Mouse (Mus musculus) intestine, embryonic 16.5 days (tissue): ENCODE measurements at regions not wholly inside any gene's neighbourhood (a gene's known extent, or its start where the extent isn't known, plus 50 kb on each side); places are given as distances from the start of the nearest gene placed in this dataset.
A peak's percentile ranks its signal among the peaks of the same experiment; 100 is the strongest.

ENCODE experiments used
- ATAC-seq: fragments of 200-750 bp; cut with Nextera tagmentation; 2 replicates; pipeline ENCODE4 v1.8.0; 2017; ENCODE audit warnings: moderate TSS enrichment, moderate library complexity
- H3K27ac ChIP-seq: fragments of 300-500 bp; sonication (generic); 2 replicates; pipeline ENCODE4 v1.5.1; 2014; ENCODE audit warnings: mild to moderate bottlenecking, low read length
- H3K27me3 ChIP-seq: fragments of 300-500 bp; sonication (generic); replicated peaks from 2 replicates; pipeline ENCODE4 v1.6.1; 2014; ENCODE audit warnings: low read length, control low read depth, mixed read lengths; ENCODE audit not compliant: control insufficient read depth, insufficient read depth
- H3K36me3 ChIP-seq: fragments of 300-500 bp; sonication (generic); 2 replicates; pipeline ENCODE4 v1.6.1; 2014; ENCODE audit warnings: low read length, control low read depth; ENCODE audit not compliant: control insufficient read depth, insufficient read depth
- H3K4me1 ChIP-seq: fragments of 300-500 bp; sonication (generic); 2 replicates; pipeline ENCODE4 v1.6.1; 2014; ENCODE audit warnings: low read length, control low read depth, mixed read lengths; ENCODE audit not compliant: control insufficient read depth, insufficient read depth
- H3K4me2 ChIP-seq: fragments of 300-500 bp; sonication (generic); 2 replicates; pipeline ENCODE4 v1.6.1; 2014; ENCODE audit warnings: low read depth, low read length, control low read depth
- H3K4me3 ChIP-seq: fragments of 300-500 bp; sonication (generic); 2 replicates; pipeline ENCODE4 v1.5.1; 2014; ENCODE audit warnings: mild to moderate bottlenecking, low read length
- H3K9ac ChIP-seq: fragments of 300-500 bp; sonication (generic); 2 replicates; pipeline ENCODE4 v1.6.1; 2014; ENCODE audit warnings: low read depth, low read length
- H3K9me3 ChIP-seq: fragments of 300-500 bp; sonication (generic); 2 replicates; pipeline ENCODE4 v1.6.1; 2016; ENCODE audit warnings: low read length, control low read depth; ENCODE audit not compliant: control insufficient read depth
- WGBS: fragments of 180-500 bp; shearing (Covaris S2); extraction: QIAGEN DNeasy Blood & Tissue Kit; methylation state at CpG from one replicate; pipeline ENCODE4 v1.1.7; 2014; 5-methylcytosine and 5-hydroxymethylcytosine counted together

DNA sequence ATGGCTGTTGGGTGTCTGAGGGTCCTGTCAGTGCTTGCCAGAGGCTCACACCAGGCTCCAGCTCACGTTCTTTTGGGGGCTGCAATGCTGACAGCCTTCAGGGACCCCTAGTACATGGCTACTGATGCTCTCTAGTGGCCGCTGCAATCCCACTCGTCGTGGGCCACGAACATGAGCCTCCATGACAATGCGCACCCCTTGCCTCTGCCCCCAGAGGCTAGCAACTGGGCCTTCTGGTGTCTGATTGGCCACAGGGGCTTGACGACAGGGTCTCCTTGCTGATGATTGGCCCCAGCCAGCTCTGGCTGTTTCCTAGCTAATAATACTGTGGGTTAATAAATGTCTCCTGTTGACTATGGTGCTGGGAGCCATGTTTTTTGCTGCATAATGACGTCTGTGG, 61.1 kb downstream of the Rtl1 start:
- H3K27ac ChIP-seq: 0 out of 2 replicates have a peak overlapping the region, but pooled peaks have one; percentile 39
- no peak overlapping the region for H3K4me3 ChIP-seq
- no peaks in the 10 kb centered on the region for H3K36me3 ChIP-seq
- H3K4me1 ChIP-seq: peaks cover 13% of the 10 kb centered on the region
- H3K27me3 ChIP-seq: no peaks in the 10 kb centered on the region
- 92% methylated on average over 8 of the region's 8 CpGs for WGBS
- no peak overlapping the region for H3K4me2 ChIP-seq
- no peak for ATAC-seq
- peaks cover 21% of the 10 kb centered on the region for H3K9me3 ChIP-seq
- no peak overlapping the region for H3K9ac ChIP-seq

DNA sequence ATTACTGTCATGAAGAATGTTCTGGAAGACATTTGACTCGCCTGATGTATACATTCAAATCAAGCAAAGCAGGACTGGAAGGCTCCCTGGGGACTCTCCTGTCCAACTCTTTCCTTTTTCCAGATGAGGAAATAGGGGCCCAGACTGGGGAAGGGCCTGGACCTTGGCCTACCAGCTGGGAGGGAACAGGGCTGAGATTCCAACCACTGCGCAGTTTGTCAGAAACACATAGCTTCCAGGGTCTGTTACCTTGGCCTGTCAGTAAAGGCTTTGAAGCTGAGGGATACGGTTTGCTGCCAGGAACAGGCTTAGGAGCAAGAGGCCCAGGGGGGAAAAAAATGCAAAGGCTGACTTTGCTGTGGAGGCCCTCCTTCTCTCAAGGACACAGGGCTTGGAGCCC, 61.5 kb downstream of the Rtl1 start:
- no peak for ATAC-seq
- peaks cover 13% of the 10 kb centered on the region for H3K4me1 ChIP-seq
- H3K36me3 ChIP-seq: no peaks in the 10 kb centered on the region
- H3K4me2 ChIP-seq: no peak overlapping the region
- no peaks in the 10 kb centered on the region for H3K27me3 ChIP-seq
- no peak overlapping the region for H3K4me3 ChIP-seq
- 82% methylated on average over 3 of the region's 3 CpGs for WGBS
- H3K9ac ChIP-seq: no peak overlapping the region
- H3K27ac ChIP-seq: 0 out of 2 replicates have a peak overlapping the region, but pooled peaks have one; percentile 39
- H3K9me3 ChIP-seq: peaks cover 21% of the 10 kb centered on the region

DNA sequence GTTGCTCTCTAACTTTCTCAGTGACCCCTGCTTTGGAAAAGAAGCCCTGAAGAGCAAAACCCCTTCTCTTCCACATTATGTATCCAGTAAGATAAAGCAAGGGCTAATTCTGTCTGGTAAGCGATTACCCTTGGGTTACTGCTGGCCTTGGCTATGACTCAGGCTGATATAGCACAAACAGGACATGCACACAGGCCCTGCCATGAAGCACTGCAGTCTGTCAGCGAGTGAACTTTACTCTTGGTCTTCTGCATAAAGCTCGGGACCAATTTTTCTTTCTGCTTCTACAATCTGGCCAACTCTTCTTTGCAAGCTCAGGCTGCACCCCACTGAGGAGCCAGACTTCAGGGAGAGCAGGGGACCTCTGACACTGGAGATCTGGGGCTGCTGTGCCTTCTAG, 63.6 kb downstream of the Rtl1 start:
- Histone ChIP-seq H3K36me3 (no peaks in the 10 kb centered on the region), H3K27ac (peak overlapping the region; percentile 42), H3K9me3 (peaks cover 15% of the 10 kb centered on the region), H3K4me1 (peaks cover 32% of the 10 kb centered on the region), H3K27me3 (no peaks in the 10 kb centered on the region), H3K4me2 (no peak overlapping the region), H3K4me3 (no peak overlapping the region), H3K9ac (no peak overlapping the region)
- WGBS: 61% methylated on average over 3 of the region's 3 CpGs
- ATAC-seq: no peak

DNA sequence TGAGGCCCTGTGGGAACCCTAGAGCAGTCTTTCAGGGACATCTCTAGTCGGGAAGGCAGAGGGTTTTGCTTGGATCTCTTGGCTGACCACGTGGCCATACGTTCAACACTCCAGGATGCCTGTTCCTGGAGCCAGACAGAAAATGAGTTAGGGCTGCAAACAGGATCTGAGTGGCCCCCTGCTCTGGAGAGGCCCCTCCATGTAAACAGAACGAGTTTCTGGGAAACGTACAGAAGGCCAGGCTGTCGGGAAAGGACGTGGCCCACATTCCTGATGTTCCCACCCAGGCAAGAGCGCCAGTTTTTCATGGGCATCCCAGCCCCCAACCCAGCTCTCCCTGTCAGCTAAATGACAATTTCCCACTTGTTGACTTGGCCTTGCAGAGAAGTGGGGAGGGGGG, 67.7 kb downstream of the Rtl1 start:
- Histone ChIP-seq H3K4me1 (peaks cover 42% of the 10 kb centered on the region), H3K36me3 (no peaks in the 10 kb centered on the region), H3K9ac (no peak overlapping the region), H3K4me3 (no peak overlapping the region), H3K27ac (peak overlapping the region; percentile 54), H3K4me2 (no peak overlapping the region), H3K9me3 (peaks cover 9% of the 10 kb centered on the region), H3K27me3 (no peaks in the 10 kb centered on the region)
- peak; percentile 47 for ATAC-seq
- 18% methylated on average over 8 of the region's 8 CpGs for WGBS

DNA sequence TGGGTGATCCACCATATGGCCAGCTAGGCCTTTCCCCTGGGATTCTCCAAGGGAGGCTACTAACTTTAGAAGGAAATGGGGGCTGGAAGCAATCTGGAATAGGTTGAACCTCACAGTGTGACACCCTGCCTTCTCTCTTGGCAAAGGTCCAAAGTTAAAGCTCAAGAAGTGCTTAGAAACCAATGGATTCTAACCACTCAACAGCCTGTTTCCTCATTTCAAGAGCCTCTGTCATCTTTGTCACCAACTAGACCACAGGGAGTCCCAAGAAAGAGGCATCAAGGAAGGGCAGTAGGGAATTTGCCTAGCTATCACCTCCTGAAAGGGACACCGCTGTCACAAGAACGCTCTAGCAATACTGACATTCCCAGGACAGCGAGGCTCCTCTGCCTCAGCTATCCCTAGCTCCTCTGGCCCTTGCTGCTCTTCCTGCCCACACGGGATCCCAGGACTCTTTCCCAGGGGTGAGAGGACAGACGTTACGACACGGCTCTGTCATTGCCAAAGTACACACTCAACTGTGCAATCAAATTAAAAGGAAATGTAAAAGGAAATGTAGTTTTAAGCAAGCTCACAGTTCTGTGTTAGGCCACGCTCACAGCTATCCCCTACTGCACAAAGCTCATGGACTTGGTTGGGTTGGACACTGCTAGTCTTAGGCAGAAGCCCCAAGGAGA, 68.6 kb downstream of the Rtl1 start:
- H3K9me3 ChIP-seq: peaks cover 16% of the 10 kb centered on the region
- no peak overlapping the region for H3K4me2 ChIP-seq
- H3K27ac ChIP-seq: peak overlapping the region; percentile 54; the same call in 1 of the 2 replicates
- ATAC-seq: no peak
- WGBS: 80% methylated on average over 8 of the region's 8 CpGs
- H3K4me1 ChIP-seq: peaks cover 37% of the 10 kb centered on the region
- no peak overlapping the region for H3K4me3 ChIP-seq
- H3K9ac ChIP-seq: 0 out of 2 replicates have a peak overlapping the region, but pooled peaks have one; percentile 13
- no peaks in the 10 kb centered on the region for H3K36me3 ChIP-seq
- H3K27me3 ChIP-seq: no peaks in the 10 kb centered on the region

DNA sequence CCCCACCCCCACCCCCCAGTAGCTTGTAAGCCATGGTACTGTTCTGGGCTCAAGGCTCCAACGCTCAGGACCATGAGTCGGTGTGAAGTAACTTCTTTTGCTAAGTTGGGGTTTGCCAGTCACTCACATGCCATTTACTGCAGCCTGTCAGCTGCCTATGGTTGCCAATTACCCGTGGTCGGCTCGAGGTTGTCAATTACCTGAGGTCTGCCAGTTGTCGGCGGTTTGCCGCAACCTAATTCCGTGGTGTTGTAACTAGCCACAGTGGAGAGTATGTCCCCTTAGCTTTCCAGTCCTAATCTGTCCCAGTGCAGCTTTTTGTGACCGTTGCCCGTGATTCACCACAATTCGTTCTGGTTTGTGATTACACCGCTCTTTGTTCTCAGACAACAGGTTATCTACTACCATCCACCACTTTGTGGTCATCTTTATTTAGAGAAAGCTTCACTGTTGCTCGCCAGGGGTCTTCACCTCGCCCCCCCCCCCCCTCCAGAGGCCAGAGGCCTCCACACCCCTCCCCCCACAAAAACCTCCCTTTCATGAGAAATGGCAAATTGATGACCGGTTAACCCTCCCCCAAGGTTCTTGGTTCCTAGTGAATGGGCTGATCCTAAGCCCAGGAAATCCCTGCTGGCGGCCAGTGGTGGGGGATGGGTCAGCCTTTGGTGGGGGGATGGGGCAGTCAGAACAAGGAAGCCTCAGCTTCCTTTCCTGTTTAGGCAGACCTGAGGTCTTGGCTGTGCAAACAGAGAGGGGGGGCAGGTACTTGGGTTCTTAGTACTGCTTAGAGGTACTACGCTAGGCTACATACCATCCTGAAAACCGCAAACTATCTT, 69.7 kb downstream of the Rtl1 start:
- no peak overlapping the region for H3K27ac ChIP-seq
- H3K9ac ChIP-seq: no peak overlapping the region
- peaks cover 36% of the 10 kb centered on the region for H3K4me1 ChIP-seq
- no peak for ATAC-seq
- no peaks in the 10 kb centered on the region for H3K27me3 ChIP-seq
- peaks cover 18% of the 10 kb centered on the region for H3K9me3 ChIP-seq
- H3K4me2 ChIP-seq: no peak overlapping the region
- 69% methylated on average over 19 of the region's 19 CpGs for WGBS
- H3K36me3 ChIP-seq: no peaks in the 10 kb centered on the region
- no peak overlapping the region for H3K4me3 ChIP-seq

DNA sequence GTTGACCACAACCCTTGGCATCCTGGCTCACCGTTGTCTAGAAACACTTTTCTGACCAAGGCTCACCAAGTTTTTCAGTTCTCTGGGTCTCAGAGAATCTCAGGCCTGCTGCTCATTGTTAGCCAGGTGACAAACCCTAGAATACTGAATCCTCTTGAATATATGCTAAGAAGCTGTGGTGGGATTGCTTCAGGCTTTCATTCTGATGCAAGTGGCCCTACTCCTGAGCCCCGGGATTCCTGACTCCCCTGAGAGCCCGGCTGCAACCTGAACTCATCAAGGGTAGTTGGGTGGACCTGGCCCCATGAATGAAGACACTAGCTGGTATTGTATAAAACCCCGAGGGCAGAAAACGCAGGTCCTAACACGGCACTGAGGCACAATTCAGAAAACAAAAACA, 70.6 kb downstream of the Rtl1 start:
- no peaks in the 10 kb centered on the region for H3K27me3 ChIP-seq
- no peak overlapping the region for H3K4me2 ChIP-seq
- H3K9me3 ChIP-seq: peaks cover 18% of the 10 kb centered on the region
- WGBS: 74% methylated on average over 6 of the region's 6 CpGs
- peaks cover 29% of the 10 kb centered on the region for H3K4me1 ChIP-seq
- H3K36me3 ChIP-seq: no peaks in the 10 kb centered on the region
- ATAC-seq: no peak
- H3K27ac ChIP-seq: no peak overlapping the region
- H3K4me3 ChIP-seq: no peak overlapping the region
- H3K9ac ChIP-seq: no peak overlapping the region

DNA sequence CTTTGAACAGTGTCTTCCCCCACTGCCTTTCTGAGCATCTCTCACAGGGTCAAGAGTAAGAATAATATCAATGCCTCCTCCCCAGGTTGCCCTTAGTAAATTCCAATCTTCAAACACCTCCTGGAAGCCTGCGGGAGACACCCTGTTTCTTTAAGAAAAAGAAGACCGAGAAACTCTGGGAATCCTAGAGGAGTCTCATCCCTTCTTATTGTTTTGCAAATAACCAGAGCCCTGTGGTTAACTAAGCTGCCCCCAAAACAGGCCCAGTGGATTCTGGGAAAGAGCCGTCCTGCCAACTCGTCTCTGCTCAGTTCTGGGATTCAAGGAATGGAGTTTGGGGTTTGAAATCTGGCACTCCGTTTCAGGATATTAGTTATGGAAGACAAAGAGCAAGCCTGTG, 71.2 kb downstream of the Rtl1 start:
- 78% methylated on average over 5 of the region's 5 CpGs for WGBS
- ATAC-seq: no peak
- peaks cover 18% of the 10 kb centered on the region for H3K9me3 ChIP-seq

DNA sequence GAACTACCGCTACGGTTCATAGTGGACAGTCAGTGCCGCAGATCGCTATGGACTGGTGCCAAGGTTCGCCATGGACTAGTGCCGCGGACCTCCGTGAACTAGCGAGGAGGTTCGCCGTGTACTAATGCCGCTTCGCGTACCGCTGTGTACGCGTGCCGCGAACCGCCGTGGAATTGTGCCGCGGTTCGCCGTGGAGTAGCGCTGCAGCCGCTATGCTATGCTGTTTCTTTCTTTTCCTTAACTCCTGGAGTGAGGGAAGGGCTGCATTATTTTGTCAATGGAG, 71.9 kb downstream of the Rtl1 start:
- H3K4me3 ChIP-seq: peak overlapping the region; percentile 18
- H3K4me1 ChIP-seq: peaks cover 27% of the 10 kb centered on the region
- H3K9me3 ChIP-seq: peaks cover 18% of the 10 kb centered on the region
- no peaks in the 10 kb centered on the region for H3K27me3 ChIP-seq
- ATAC-seq: no peak
- H3K27ac ChIP-seq: no peak overlapping the region
- no peaks in the 10 kb centered on the region for H3K36me3 ChIP-seq
- peak overlapping the region; percentile 49 for H3K4me2 ChIP-seq
- H3K9ac ChIP-seq: no peak overlapping the region
- WGBS: 63% methylated on average over 27 of the region's 27 CpGs

More for the DNA sequence above, 71.2 kb downstream of the Rtl1 start:
- Histone ChIP-seq H3K4me1 (peaks cover 29% of the 10 kb centered on the region), H3K27ac (no peak overlapping the region), H3K4me2 (no peak overlapping the region), H3K9ac (no peak overlapping the region), H3K4me3 (no peak overlapping the region), H3K27me3 (no peaks in the 10 kb centered on the region), H3K36me3 (no peaks in the 10 kb centered on the region)
